Mouse (Mus musculus) forebrain, embryonic 10.5 days (tissue): Measurements from ENCODE around the gene Ift46. TPM values are rescaled to one million over a fixed set of nuclear protein-coding genes. Genes with fewer than 3 reads are reported as not detected.

Experiments
- DNase-seq: peaks from one replicate; pipeline ENCODE4 v3.0.0-alpha.2; 2017; ENCODE audit warnings: low spot score; ENCODE audit errors: extremely low spot score
- H3K27ac ChIP-seq: fragments of 300-500 bp; sonication (generic); 2 replicates; pipeline ENCODE4 v1.5.1; 2016; ENCODE audit warnings: mild to moderate bottlenecking
- H3K27me3 ChIP-seq: fragments of 300-500 bp; sonication (generic); 2 replicates; pipeline ENCODE4 v1.6.1; 2016; ENCODE audit warnings: mild to moderate bottlenecking; ENCODE audit not compliant: poor library complexity, severe bottlenecking
- H3K36me3 ChIP-seq: fragments of 300-500 bp; sonication (generic); replicated peaks from 2 replicates; pipeline ENCODE4 v1.6.1; 2016; ENCODE audit warnings: mild to moderate bottlenecking, moderate library complexity
- H3K4me1 ChIP-seq: fragments of 300-500 bp; sonication (generic); 2 replicates; pipeline ENCODE4 v1.6.1; 2016
- H3K4me3 ChIP-seq: fragments of 300-500 bp; sonication (generic); 2 replicates; pipeline ENCODE4 v1.5.1; 2016; ENCODE audit warnings: mild to moderate bottlenecking, moderate library complexity
- H3K9me3 ChIP-seq: fragments of 300-500 bp; sonication (generic); 2 replicates; pipeline ENCODE4 v1.6.1; 2016; ENCODE audit warnings: mild to moderate bottlenecking, moderate library complexity
- WGBS: fragments of 180-500 bp; shearing (Covaris S2); methylation state at CpG from one replicate; pipeline ENCODE4 v1.1.7; 2016; 5-methylcytosine and 5-hydroxymethylcytosine counted together
- polyA plus RNA-seq: library from polyadenylated mRNA; unstranded; fragments of >200 nt; fragmentation: Nextera tagmentation; extraction: Ambion mirVana; gene quantifications from 2 replicates; pipeline ENCODE4 v1.2.1, GENCODE M21; 2016

The Ift46 gene
- polyA plus RNA-seq, 1 experiment from 2014 or later = 110 TPM

DNA sequence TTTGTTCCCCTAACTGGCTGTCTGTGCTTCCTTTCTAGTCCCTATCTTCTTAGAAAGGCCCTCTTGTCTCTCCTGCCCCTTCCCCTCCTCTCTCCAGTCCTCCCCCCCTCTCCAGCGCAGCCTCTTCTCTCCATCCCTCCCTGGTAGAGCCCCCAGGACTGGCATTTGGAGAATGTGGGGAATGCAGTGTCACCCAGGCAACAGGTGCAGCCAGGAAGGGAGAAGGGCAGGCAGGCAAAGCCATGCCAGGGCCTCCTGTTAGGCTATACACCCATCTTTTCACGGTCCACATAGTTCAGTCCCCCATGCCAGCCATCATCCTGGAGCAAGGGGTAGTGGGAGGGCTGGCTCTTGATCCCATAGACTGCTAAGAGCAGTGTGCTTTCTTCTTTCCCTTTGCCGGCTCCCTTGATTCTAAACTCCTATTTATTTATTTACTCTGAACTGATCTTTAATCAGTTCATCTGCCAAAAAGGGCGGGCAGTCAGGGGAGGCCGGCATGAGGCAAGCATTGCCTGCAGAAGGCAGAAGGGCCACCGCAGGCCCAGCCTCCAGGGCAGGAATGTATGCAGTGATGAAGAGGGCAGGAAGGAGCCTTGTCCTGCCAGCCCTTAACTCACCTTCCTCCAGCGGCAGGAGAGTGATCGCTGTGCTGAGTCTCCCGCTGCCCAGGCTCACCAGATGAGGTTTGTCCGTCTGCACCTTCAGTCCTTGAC, 41.1 kb upstream of the Ift46 start:
- Histone ChIP-seq H3K4me1 (peaks cover 74% of the 10 kb centered on the region), H3K4me3 (peak overlapping the region; percentile 16; the same call in 1 of the 2 replicates), H3K36me3 (no peaks in the 10 kb centered on the region), H3K27me3 (no peaks in the 10 kb centered on the region), H3K9me3 (no peaks in the 10 kb centered on the region), H3K27ac (peak overlapping the region; percentile 77)
- WGBS = 49% methylated on average over 10 of the region's 10 CpGs
- DNase-seq = no peak

- WGBS = 57% methylated on average over 5 of the region's 5 CpGs
- Histone ChIP-seq H3K4me3 (no peak overlapping the region; the same call in 1 of the 2 replicates), H3K36me3 (no peaks in the 10 kb centered on the region), H3K4me1 (peaks cover 65% of the 10 kb centered on the region), H3K27ac (peak overlapping the region; percentile 77), H3K27me3 (peaks cover 5% of the 10 kb centered on the region), H3K9me3 (no peaks in the 10 kb centered on the region)
- DNase-seq = no peak
These were observed 40.3 kb upstream of the Ift46 start for GRCm38 (mm10) chr9:44727441-44727840.

- no peak for DNase-seq
- H3K9me3 ChIP-seq = no peaks in the 10 kb centered on the region
- peaks cover 62% of the 10 kb centered on the region for H3K4me1 ChIP-seq
- no peak overlapping the region for H3K27ac ChIP-seq
- no peaks in the 10 kb centered on the region for H3K36me3 ChIP-seq
- 77% methylated on average over 5 of the region's 5 CpGs for WGBS
- H3K27me3 ChIP-seq = peaks cover 37% of the 10 kb centered on the region
- no peak overlapping the region for H3K4me3 ChIP-seq
These were observed 35.6 kb upstream of the Ift46 start for GRCm38 (mm10) chr9:44732130-44732549.

DNA sequence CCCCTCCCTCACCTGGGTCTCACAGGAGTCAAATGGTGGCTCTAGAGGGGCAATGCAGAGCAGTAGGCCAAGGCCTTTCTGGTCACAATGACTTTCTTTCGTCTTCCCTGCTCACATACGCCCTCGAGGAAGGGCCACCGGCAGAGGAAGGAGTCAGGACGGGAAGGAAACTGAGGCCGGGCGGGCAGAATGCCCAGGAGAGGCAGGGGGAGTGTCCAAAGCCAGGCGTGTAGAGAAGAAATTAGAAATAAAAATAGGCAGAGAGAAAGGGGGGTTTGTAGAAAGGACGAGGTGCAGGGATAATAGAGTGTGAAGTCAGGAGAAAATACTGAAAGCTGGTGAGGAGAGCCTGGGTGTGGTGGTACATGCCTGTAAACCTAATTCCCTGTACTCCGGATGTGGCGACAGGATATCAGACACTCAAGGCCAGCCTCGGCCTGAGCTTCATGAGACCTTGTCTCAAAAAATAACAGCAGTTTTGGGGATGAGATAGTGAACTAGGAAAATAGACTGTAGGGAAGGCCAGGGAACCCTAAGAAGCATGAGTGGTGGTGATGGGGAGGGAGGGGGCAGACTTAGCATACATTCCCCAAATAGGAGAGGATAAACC, 34.7 kb upstream of the Ift46 start:
- WGBS = 46% methylated on average over 12 of the region's 12 CpGs
- Histone ChIP-seq H3K4me3 (peak overlapping the region; percentile 83), H3K9me3 (no peaks in the 10 kb centered on the region), H3K36me3 (no peaks in the 10 kb centered on the region), H3K27ac (peak overlapping the region; percentile 85), H3K4me1 (peaks cover 57% of the 10 kb centered on the region), H3K27me3 (peaks cover 37% of the 10 kb centered on the region)
- no peak for DNase-seq

GRCm38 (mm10) chr9:44733671-44734523, 33.8 kb upstream of the Ift46 start:
- Histone ChIP-seq H3K27me3 (peaks cover 37% of the 10 kb centered on the region), H3K4me1 (peaks cover 49% of the 10 kb centered on the region), H3K4me3 (peak overlapping the region; percentile 83), H3K27ac (peak overlapping the region; percentile 85), H3K9me3 (no peaks in the 10 kb centered on the region), H3K36me3 (no peaks in the 10 kb centered on the region)
- peak; percentile 61 for DNase-seq
- WGBS = under 1% methylated on average over 79 of the region's 79 CpGs

GRCm38 (mm10) chr9:44734524-44735494, 32.9 kb upstream of the Ift46 start, which contains the start of gene Phldb1:
Phldb1 (minus strand) TSS chr9:44735198.
- H3K27ac ChIP-seq = peak within 1 kb of the TSS; percentile 85
- H3K27me3 ChIP-seq = peaks cover 37% of the 10 kb centered on the region
- H3K9me3 ChIP-seq = no peaks in the 10 kb centered on the region

GRCm38 (mm10) chr9:44735886-44736285, 31.8 kb upstream of the Ift46 start:
- Histone ChIP-seq H3K27ac (0 out of 2 replicates have a peak overlapping the region, but pooled peaks have one; percentile 85), H3K4me1 (peaks cover 47% of the 10 kb centered on the region), H3K27me3 (peaks cover 37% of the 10 kb centered on the region), H3K9me3 (no peaks in the 10 kb centered on the region), H3K36me3 (peaks cover 4% of the 10 kb centered on the region), H3K4me3 (no peak overlapping the region)
- 75% methylated on average over 6 of the region's 6 CpGs for WGBS
- no peak for DNase-seq

More at GRCm38 (mm10) chr9:44734524-44735494, 32.9 kb upstream of the Ift46 start, which contains the start of gene Phldb1:
- H3K36me3 ChIP-seq = no peaks in the 10 kb centered on the region
- peak; percentile 70 for DNase-seq
- WGBS = under 1% methylated on average over 44 of the region's 47 CpGs
- H3K4me3 ChIP-seq = peak within 1 kb of the TSS; percentile 83
- H3K4me1 ChIP-seq = peaks cover 47% of the 10 kb centered on the region

DNA sequence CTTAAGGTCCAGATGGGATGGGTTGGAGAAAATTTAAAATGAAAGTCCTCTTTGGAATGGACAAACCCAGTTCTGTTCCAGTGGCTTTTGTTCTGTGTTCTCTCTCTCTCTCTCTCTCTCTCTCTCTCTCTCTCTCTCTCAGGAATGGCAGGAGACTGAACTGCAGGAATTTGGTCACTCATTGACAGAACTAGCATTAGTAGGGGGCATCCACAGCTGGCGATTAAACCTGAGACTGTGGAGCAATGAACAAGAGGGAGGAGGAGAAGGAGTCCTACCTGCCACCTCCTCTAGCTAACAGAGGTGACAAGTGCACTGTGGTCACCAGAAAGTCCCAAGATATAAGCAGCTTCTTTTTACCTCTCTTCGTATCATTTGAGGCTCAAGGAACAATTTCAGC, 31.4 kb upstream of the Ift46 start:
- Histone ChIP-seq H3K4me3 (no peak overlapping the region), H3K9me3 (no peaks in the 10 kb centered on the region), H3K36me3 (peaks cover 8% of the 10 kb centered on the region), H3K4me1 (peaks cover 47% of the 10 kb centered on the region), H3K27ac (0 out of 2 replicates have a peak overlapping the region, but pooled peaks have one; percentile 85), H3K27me3 (peaks cover 37% of the 10 kb centered on the region)
- no peak for DNase-seq
- 73% methylated on average over 2 of the region's 2 CpGs for WGBS

DNA sequence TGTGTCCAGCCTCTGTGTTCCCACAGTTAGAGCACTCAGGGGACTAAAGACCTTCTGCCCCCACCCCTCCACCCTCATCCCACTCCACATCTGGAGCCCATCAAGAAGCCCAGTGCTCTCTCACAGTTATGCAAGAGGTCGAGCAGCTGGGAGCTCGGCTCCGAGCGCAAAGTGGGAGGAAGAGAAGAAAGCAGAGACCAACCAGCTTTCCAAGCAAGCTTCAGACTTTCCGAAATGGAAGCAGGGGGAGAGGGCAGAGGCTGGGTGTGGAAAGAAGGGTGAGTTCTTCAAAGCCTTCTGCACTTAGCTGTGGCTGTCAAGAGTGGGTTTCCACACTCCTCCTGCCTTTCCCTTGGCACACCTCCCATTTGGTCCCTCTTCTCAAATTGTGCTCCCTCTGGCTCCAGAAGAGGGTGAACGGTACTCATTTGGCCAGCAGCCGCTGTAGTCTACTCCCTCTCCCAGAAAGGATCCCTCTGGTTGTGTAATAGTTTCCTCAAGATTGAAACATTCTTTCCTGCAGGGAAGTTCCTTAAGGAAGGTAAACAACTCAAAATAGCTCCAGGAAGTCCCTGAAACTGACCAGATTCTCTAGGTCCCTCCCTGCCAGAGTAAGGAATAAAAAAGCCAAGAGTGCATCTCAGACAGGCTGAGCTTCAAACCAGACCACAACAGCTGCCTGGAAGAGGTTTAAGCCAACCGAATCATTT, 30.3 kb upstream of the Ift46 start:
- Histone ChIP-seq H3K36me3 (peaks cover 18% of the 10 kb centered on the region), H3K27me3 (peaks cover 33% of the 10 kb centered on the region), H3K27ac (peak overlapping the region; percentile 56; the same call in 1 of the 2 replicates), H3K4me1 (peaks cover 47% of the 10 kb centered on the region), H3K4me3 (no peak overlapping the region), H3K9me3 (no peaks in the 10 kb centered on the region)
- WGBS = 69% methylated on average over 8 of the region's 8 CpGs
- DNase-seq = no peak

DNA sequence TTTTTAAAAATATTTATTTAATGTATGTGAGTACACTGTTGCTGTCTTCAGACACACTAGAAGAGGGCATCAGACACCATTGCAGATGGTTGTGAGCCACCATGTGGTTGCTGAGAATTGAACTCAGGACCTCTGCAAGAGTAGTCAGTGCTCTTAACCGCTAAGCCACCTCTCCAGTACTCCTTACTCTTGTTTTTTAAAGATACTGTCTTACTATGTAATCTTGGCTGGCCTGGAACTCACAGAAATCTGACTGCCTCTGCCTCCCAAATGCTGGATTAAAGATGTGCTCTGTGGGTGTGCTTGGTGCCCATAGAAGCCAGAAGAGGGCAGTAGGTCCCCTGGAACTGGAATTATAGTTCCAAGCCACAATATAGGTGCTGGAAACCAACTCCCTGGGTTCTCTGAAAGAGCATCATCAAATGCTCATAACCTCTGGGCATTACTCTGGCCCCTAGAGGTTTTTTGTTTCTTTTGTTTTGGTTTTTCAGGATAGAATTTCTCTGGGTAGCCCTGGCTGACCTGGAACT, 27.0 kb upstream of the Ift46 start:
- peaks cover 15% of the 10 kb centered on the region for H3K4me1 ChIP-seq
- H3K27me3 ChIP-seq = peaks cover 9% of the 10 kb centered on the region
- no peak overlapping the region for H3K4me3 ChIP-seq
- 77% methylated on average over 1 of the region's 1 CpGs for WGBS
- no peak for DNase-seq
- peaks cover 52% of the 10 kb centered on the region for H3K36me3 ChIP-seq
- H3K27ac ChIP-seq = no peak overlapping the region
- no peaks in the 10 kb centered on the region for H3K9me3 ChIP-seq

GRCm38 (mm10) chr9:44745371-44745770, 22.3 kb upstream of the Ift46 start:
- Histone ChIP-seq H3K27me3 (no peaks in the 10 kb centered on the region), H3K36me3 (peaks cover 98% of the 10 kb centered on the region), H3K27ac (no peak overlapping the region), H3K4me1 (no peaks in the 10 kb centered on the region), H3K4me3 (no peak overlapping the region), H3K9me3 (no peaks in the 10 kb centered on the region)
- WGBS = 94% methylated on average over 7 of the region's 7 CpGs
- DNase-seq = no peak
